Mouse (Mus musculus) stomach, postnatal 0 days (tissue): Measurements from ENCODE around the gene Ino80b. TPM values are rescaled to one million over a fixed set of nuclear protein-coding genes. Genes with fewer than 3 reads are reported as not detected.
A peak's percentile ranks its signal among the peaks of the same experiment; 100 is the strongest.
"Not testable (repeated sequence)": the region's sequence is repeated elsewhere in the genome, so short reads cannot be mapped to it uniquely, and the experiment has no call there.

Experiments used
- ATAC-seq: fragments of 200-750 bp; cut with Nextera tagmentation; 2 replicates; pipeline ENCODE4 v1.8.0; 2017; ENCODE audit not compliant: low FRiP score, low TSS enrichment
- DNase-seq: peaks from one replicate; pipeline ENCODE4 v3.0.0-alpha.2; 2016; ENCODE audit warnings: low spot score
- H3K27ac ChIP-seq: fragments of 300-500 bp; sonication (generic); replicated peaks from 2 replicates; pipeline ENCODE4 v1.5.1; 2014; ENCODE audit warnings: mild to moderate bottlenecking, control low read depth
- H3K27me3 ChIP-seq: fragments of 300-500 bp; sonication (generic); 2 replicates; pipeline ENCODE4 v1.6.1; 2014; ENCODE audit warnings: low read length; ENCODE audit not compliant: control insufficient read depth, insufficient read depth
- H3K36me3 ChIP-seq: fragments of 300-500 bp; sonication (generic); 2 replicates; pipeline ENCODE4 v1.6.1; 2014; ENCODE audit warnings: low read length, mixed read lengths; ENCODE audit not compliant: control insufficient read depth, insufficient read depth
- H3K4me1 ChIP-seq: fragments of 300-500 bp; sonication (generic); replicated peaks from 2 replicates; pipeline ENCODE4 v1.6.1; 2014; ENCODE audit warnings: antibody characterized with exemption; ENCODE audit not compliant: control insufficient read depth, insufficient read depth
- H3K4me2 ChIP-seq: fragments of 300-500 bp; sonication (generic); replicated peaks from 2 replicates; pipeline ENCODE4 v1.6.1; 2014; ENCODE audit warnings: low read depth, mild to moderate bottlenecking, control low read depth, moderate library complexity
- H3K4me3 ChIP-seq: fragments of 300-500 bp; sonication (generic); 2 replicates; pipeline ENCODE4 v1.5.1; 2014; ENCODE audit warnings: low read depth, low read length, control low read depth
- H3K9ac ChIP-seq: fragments of 300-500 bp; sonication (generic); 2 replicates; pipeline ENCODE4 v1.6.1; 2014; ENCODE audit warnings: mild to moderate bottlenecking, low read length, control low read depth, mixed read lengths
- H3K9me3 ChIP-seq: fragments of 300-500 bp; sonication (generic); 2 replicates; pipeline ENCODE4 v1.6.1; 2016; ENCODE audit warnings: low read length; ENCODE audit not compliant: control insufficient read depth
- CTCF ChIP-seq: IDR thresholded peaks from 2 replicates; pipeline ENCODE4 v1.5.1; 2016; ENCODE audit warnings: antibody characterized with exemption, low read depth, mild to moderate bottlenecking, moderate library complexity
- EP300 ChIP-seq: optimal IDR thresholded peaks from 2 replicates; pipeline ENCODE3; 2016; ENCODE audit warnings: antibody characterized with exemption
- WGBS: fragments of 180-500 bp; shearing (Covaris S2); extraction: QIAGEN DNeasy Blood & Tissue Kit; methylation state at CpG from one replicate; pipeline ENCODE4 v1.1.7; 2014; 5-methylcytosine and 5-hydroxymethylcytosine counted together
- polyA plus RNA-seq: library from polyadenylated mRNA; unstranded; fragments of >200 nt; fragmentation: Nextera tagmentation; extraction: Ambion mirVana; gene quantifications from 2 replicates; pipeline ENCODE4 v1.2.1, GENCODE M21; 2015

Ino80b gene
- polyA plus RNA-seq, 1 experiment from 2014 or later: 7.7 TPM

DNA sequence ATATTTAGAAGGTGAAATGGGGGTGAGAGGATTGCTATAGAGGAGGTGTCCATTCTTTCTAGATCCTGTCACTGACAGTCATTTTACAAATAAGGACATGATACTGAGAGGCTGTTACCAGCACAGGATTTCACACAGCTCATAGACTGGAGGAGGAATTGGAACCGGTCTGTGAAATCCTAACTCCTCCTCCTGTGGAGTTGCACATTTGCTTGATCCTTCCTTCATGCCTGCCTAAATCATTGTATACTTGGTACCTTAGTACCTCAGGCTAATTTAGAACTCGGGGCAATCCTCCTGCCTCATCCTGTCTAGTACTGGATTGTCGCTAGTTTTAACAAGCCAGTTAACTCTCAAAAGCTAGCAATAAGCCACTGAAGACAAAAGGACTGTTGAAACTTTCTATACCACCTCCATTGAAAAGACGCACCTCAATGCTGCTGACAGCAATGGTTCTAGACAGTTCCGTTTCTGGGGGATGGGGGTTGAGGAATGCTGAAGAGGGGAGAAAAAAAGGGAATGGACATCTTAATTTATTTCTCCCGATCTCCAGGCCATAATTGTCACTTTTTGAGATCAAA lies 39.9 kb upstream of the Ino80b start:
- H3K9ac ChIP-seq: peak overlapping the region; percentile 45; the same call in 1 of the 2 replicates
- no peaks in the 10 kb centered on the region for H3K36me3 ChIP-seq
- H3K4me2 ChIP-seq: peak overlapping the region; percentile 70
- TF ChIP-seq CTCF: no peak
- TF ChIP-seq EP300: no peak
- H3K27ac ChIP-seq: peak overlapping the region; percentile 81
- DNase-seq: no peak
- peak; percentile 9; the same call in 1 of the 2 replicates for ATAC-seq
- no peaks in the 10 kb centered on the region for H3K9me3 ChIP-seq
- 3% methylated on average over 6 of the region's 6 CpGs for WGBS
- H3K4me1 ChIP-seq: peaks cover 5% of the 10 kb centered on the region
- H3K27me3 ChIP-seq: peaks cover 12% of the 10 kb centered on the region; the same call in 1 of the 2 replicates
- H3K4me3 ChIP-seq: peak overlapping the region; percentile 94

DNA sequence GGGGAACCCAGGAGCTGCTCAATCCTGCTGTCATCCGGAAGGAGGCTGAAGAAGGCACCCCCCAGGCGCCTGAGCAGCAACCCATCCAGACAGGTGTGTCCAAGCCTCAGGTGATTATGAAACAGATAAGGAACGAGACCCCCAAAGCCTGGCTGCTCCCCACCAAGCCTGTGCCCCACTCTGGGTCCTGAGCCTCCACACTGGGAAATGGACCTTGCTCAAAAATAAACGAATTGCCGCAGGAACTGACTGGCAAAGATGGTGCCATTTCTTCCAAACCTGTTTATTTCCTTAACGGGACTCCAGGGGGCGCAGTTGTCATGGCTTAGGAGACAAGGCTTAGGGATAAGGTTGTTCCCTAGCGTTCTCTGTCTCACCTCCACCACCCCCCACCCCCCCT lies 37.5 kb upstream of the Ino80b start:
- H3K4me1 ChIP-seq: peaks cover 5% of the 10 kb centered on the region
- H3K4me2 ChIP-seq: peak overlapping the region; percentile 77
- no peaks in the 10 kb centered on the region for H3K9me3 ChIP-seq
- H3K36me3 ChIP-seq: no peaks in the 10 kb centered on the region
- TF ChIP-seq CTCF (peak; percentile 84), EP300 (no peak)
- ATAC-seq (peak; percentile 31; the same call in 1 of the 2 replicates), DNase-seq (peak; percentile 71)
- H3K9ac ChIP-seq: peak overlapping the region; percentile 60
- no peak overlapping the region for H3K27ac ChIP-seq
- WGBS: under 1% methylated on average over 8 of the region's 8 CpGs
- peaks cover 12% of the 10 kb centered on the region; the same call in 1 of the 2 replicates for H3K27me3 ChIP-seq
- H3K4me3 ChIP-seq: peak overlapping the region; percentile 50

DNA sequence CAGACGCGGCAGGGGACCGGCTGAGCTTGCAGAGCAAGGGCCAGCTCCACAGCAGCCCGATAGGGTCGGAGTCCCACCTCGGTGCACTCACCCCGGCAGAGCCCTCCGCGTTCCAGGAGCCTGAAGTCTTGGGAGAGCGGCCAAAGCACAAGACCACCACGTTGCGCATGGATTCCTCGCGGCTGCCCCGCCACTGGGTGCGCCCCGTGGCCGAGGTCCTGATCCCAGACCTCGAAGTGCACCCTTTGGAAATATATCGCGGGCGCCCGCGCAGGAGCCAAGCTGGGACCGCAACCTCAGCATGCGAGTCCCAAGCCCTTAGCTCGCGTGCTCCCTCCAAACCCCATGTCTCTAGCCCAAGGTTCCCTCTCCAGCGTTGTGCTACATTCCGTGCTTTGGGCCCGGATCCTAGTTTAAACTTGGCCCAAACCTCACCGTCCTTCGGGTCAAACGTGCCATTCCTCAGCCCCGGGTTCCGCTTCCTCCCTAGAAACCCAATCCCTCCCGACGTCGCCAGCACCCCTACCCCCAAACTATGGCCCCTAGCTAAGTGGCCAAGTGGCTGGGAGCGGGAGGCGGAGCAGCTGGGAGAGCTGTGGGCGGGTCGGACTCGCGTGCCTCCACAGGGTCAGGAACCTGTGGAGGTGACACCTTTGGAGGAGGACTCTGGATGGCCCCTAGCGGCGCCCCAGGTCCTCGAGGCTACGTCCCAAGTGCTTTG lies 36.9 kb upstream of the Ino80b start:
- Histone ChIP-seq H3K36me3 (no peaks in the 10 kb centered on the region), H3K4me2 (peak overlapping the region; percentile 77), H3K4me3 (peak overlapping the region; percentile 50), H3K27me3 (peaks cover 12% of the 10 kb centered on the region; the same call in 1 of the 2 replicates), H3K9me3 (no peaks in the 10 kb centered on the region), H3K4me1 (peaks cover 5% of the 10 kb centered on the region), H3K27ac (no peak overlapping the region), H3K9ac (peak overlapping the region; percentile 60)
- no peak for TF ChIP-seq CTCF
- TF ChIP-seq EP300: no peak
- WGBS: under 1% methylated on average over 49 of the region's 49 CpGs
- DNase-seq (peak; percentile 62), ATAC-seq (peak; percentile 6; the same call in 1 of the 2 replicates)

DNA sequence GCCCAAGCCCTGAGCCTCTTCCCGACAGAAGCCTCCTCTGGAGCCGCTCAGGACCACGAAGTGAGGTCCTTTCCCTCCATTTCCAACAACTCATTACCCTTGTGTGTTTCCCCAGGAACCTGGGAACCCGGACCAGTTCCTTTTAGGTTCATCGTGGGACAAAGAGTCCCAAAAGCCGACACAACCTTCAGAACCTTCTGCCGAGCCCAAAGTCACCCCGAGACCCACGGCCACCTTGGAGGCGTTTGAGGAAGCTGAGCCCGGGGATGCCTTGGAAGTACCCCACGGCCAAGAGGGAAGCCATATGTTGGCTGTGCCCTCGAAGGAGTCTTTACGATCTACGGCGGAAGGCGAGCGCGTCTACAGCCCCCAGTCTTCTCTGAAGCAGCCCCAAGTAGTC lies 36.2 kb upstream of the Ino80b start:
- ATAC-seq (no peak), DNase-seq (no peak)
- Histone ChIP-seq H3K27ac (no peak overlapping the region), H3K4me1 (peaks cover 5% of the 10 kb centered on the region), H3K9me3 (no peaks in the 10 kb centered on the region), H3K9ac (peak overlapping the region; percentile 60; the same call in 1 of the 2 replicates), H3K36me3 (no peaks in the 10 kb centered on the region), H3K27me3 (peaks cover 12% of the 10 kb centered on the region; the same call in 1 of the 2 replicates), H3K4me3 (peak overlapping the region; percentile 50), H3K4me2 (peak overlapping the region; percentile 77)
- TF ChIP-seq EP300 (no peak), CTCF (no peak)
- 21% methylated on average over 19 of the region's 19 CpGs for WGBS

DNA sequence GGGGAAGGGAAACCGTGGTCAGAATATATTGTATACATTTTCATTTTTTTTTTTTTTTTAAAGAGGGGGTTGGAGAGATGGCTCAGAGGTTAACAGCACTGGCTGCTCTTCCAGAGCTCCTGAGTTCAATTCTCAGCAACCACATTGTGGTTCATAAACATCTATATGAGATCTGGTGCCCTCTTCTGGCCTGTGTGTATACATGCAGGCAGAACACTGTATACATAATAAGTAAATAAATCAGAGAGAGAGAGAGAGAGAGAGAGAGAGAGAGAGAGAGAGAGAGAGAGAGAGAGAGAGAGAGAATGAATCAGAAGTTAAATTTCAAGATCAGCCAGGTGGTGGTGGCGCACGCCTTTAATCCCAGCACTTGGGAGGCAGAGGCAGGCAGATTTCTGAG lies 34.2 kb upstream of the Ino80b start:
- not testable (repeated sequence) for H3K4me3 ChIP-seq, H3K27ac ChIP-seq, H3K36me3 ChIP-seq, H3K4me2 ChIP-seq, H3K9ac ChIP-seq, H3K9me3 ChIP-seq, H3K4me1 ChIP-seq
- H3K27me3 ChIP-seq: peaks cover 12% of the 10 kb centered on the region; the same call in 1 of the 2 replicates
- 19% methylated on average over 3 of the region's 3 CpGs for WGBS
- ATAC-seq: 0 out of 2 replicates have a peak, but pooled peaks have one; percentile 13
- peak; percentile 54 for DNase-seq
- TF ChIP-seq CTCF: peak; percentile 79
